Mouse (Mus musculus) midbrain, embryonic 11.5 days (tissue): Measurements from ENCODE around the gene Ramp1. TPM values are rescaled to one million over a fixed set of nuclear protein-coding genes. Genes with fewer than 3 reads are reported as not detected.

Source experiments
- ATAC-seq: fragments of 200-750 bp; cut with Nextera tagmentation; 2 replicates; pipeline ENCODE4 v1.8.0; 2017; ENCODE audit warnings: moderate TSS enrichment, moderate library complexity; ENCODE audit not compliant: low FRiP score
- DNase-seq: peaks from one replicate; pipeline ENCODE4 v3.0.0; 2015; ENCODE audit warnings: low spot score; ENCODE audit errors: missing footprints
- H3K27ac ChIP-seq: fragments of 300-500 bp; sonication (generic); 2 replicates; pipeline ENCODE4 v1.5.1; 2014; ENCODE audit warnings: low read depth, low read length
- H3K27me3 ChIP-seq: fragments of 300-500 bp; sonication (generic); 2 replicates; pipeline ENCODE4 v1.6.1; 2014; ENCODE audit warnings: mild to moderate bottlenecking, low read length, moderate library complexity, mixed read lengths; ENCODE audit not compliant: control insufficient read depth, insufficient read depth
- H3K36me3 ChIP-seq: fragments of 300-500 bp; sonication (generic); 2 replicates; pipeline ENCODE4 v1.6.1; 2014; ENCODE audit warnings: mild to moderate bottlenecking, low read length, moderate library complexity, mixed read lengths; ENCODE audit not compliant: control insufficient read depth, insufficient read depth
- H3K4me1 ChIP-seq: fragments of 300-500 bp; sonication (generic); 2 replicates; pipeline ENCODE4 v1.6.1; 2014; ENCODE audit warnings: low read length; ENCODE audit not compliant: control insufficient read depth, insufficient read depth
- H3K4me2 ChIP-seq: fragments of 300-500 bp; sonication (generic); 2 replicates; pipeline ENCODE4 v1.6.1; 2014; ENCODE audit warnings: mild to moderate bottlenecking, moderate library complexity
- H3K4me3 ChIP-seq: fragments of 300-500 bp; sonication (generic); 2 replicates; pipeline ENCODE4 v1.5.1; 2014; ENCODE audit warnings: low read depth, low read length
- H3K9ac ChIP-seq: fragments of 300-500 bp; sonication (generic); 2 replicates; pipeline ENCODE4 v1.6.1; 2014; ENCODE audit warnings: low read length
- H3K9me3 ChIP-seq: fragments of 300-500 bp; sonication (generic); 2 replicates; pipeline ENCODE4 v1.6.1; 2016; ENCODE audit warnings: low read length; ENCODE audit not compliant: control insufficient read depth
- WGBS: fragments of 180-500 bp; shearing (Covaris S2); extraction: QIAGEN DNeasy Blood & Tissue Kit; methylation state at CpG from one replicate; pipeline ENCODE4 v1.1.7; 2014; 5-methylcytosine and 5-hydroxymethylcytosine counted together
- polyA plus RNA-seq: library from polyadenylated mRNA; unstranded; fragments of >200 nt; fragmentation: Nextera tagmentation; extraction: Ambion mirVana; gene quantifications from 2 replicates; pipeline ENCODE4 v1.2.1, GENCODE M21; 2014

Gene Ramp1
- polyA plus RNA-seq, 1 experiment from 2014 or later = 0.85 TPM

DNA sequence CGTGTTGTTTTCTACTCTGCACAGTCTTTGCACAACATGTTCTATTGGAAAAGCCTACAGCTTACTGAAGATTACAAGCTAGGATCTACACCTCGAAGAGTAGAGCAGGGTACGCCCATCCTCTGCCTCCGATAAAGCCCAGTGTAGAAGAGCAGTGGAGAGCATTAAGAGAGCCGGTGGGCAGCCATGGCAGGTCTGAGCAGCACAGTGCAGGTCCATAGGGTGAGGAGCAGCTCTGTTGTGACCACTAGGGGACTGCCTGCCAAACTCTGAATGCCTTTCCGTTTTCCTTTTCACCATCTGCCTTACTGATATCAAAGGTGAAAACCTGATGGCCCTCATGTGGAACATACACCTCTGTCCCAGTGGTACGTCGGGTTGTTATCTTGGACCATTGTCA lies 72.3 kb downstream of the Ramp1 start:
- DNase-seq = no peak
- no peak overlapping the region for H3K27ac ChIP-seq
- H3K4me3 ChIP-seq = no peak overlapping the region
- ATAC-seq = no peak
- WGBS = 64% methylated on average over 8 of the region's 8 CpGs
- peaks cover 11% of the 10 kb centered on the region for H3K4me1 ChIP-seq
- H3K9me3 ChIP-seq = no peaks in the 10 kb centered on the region
- no peak overlapping the region for H3K9ac ChIP-seq
- no peaks in the 10 kb centered on the region for H3K27me3 ChIP-seq
- peak overlapping the region; percentile 62; the same call in 1 of the 2 replicates for H3K4me2 ChIP-seq
- H3K36me3 ChIP-seq = no peaks in the 10 kb centered on the region

DNA sequence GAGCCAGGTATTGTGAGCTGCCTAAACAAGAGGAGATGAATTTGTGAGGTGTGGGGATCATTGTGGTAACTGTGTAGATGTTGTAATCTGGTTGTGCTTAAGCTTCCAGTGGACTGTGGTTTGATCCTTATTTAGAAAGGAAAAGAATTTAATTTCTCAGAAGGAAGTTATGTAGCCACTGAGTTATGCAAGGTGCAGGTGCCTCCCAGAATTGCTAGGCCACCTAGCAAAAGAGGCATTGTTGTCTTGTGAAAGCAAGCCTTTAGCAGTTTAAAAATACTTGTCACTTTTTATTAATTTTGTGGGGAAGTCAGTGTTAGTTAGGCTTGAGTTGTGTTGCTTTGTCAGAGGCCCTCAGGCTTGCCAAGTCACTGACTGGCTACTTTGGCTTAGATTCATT lies 78.3 kb downstream of the Ramp1 start:
- Histone ChIP-seq H3K4me2 (no peak overlapping the region), H3K4me1 (no peaks in the 10 kb centered on the region), H3K36me3 (no peaks in the 10 kb centered on the region), H3K9ac (no peak overlapping the region), H3K27ac (no peak overlapping the region), H3K27me3 (no peaks in the 10 kb centered on the region), H3K9me3 (no peaks in the 10 kb centered on the region), H3K4me3 (no peak overlapping the region)
- no peak for DNase-seq
- ATAC-seq = no peak

DNA sequence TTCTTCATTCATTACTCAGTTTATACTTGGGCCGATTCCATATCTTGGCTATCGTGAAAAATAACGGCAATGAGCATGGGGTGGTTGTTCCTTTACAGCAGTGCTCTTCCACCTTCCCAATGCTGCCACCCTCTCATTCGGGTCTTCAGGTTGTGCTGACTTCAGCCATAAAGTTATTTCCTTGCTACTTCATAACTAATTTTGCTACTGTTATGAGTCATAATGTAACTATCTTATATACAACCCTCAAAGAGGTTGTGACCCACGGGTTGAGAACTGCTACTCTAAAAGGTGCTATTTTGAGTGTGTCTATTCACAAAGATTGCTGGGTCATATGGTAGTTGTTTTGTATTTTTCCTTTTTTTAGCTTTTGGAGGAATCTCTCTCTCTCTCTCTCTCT lies 80.2 kb downstream of the Ramp1 start:
- H3K4me1 ChIP-seq = no peaks in the 10 kb centered on the region
- no peak overlapping the region for H3K9ac ChIP-seq
- no peaks in the 10 kb centered on the region for H3K9me3 ChIP-seq
- H3K27ac ChIP-seq = no peak overlapping the region
- no peaks in the 10 kb centered on the region for H3K27me3 ChIP-seq
- ATAC-seq (no peak), DNase-seq (no peak)
- H3K4me3 ChIP-seq = no peak overlapping the region
- 96% methylated on average over 5 of the region's 5 CpGs for WGBS
- H3K36me3 ChIP-seq = no peaks in the 10 kb centered on the region
- no peak overlapping the region for H3K4me2 ChIP-seq

DNA sequence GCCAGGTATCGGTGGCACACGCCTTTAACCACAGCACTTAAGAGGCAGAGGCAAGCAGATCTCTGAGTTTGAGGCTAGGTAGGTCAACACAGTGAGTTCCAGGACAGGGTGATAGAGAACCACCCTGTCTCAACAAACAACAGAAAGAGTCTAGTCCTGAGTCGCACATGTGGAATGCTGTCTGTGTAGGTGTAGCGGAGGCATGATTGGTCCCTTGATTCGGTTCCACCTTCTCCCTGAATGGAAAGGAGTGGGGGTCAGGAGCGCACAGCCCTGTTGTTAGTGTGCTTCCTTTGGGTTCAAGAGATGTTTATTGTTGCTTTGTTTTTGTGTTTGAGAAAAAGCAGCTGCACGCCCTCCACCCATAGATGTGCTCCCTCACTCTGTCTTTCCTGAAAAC lies 82.9 kb downstream of the Ramp1 start:
- no peak overlapping the region for H3K9ac ChIP-seq
- no peaks in the 10 kb centered on the region for H3K27me3 ChIP-seq
- H3K27ac ChIP-seq = no peak overlapping the region
- H3K36me3 ChIP-seq = no peaks in the 10 kb centered on the region
- DNase-seq = no peak
- ATAC-seq = no peak
- H3K4me2 ChIP-seq = no peak overlapping the region
- H3K4me3 ChIP-seq = no peak overlapping the region
- H3K4me1 ChIP-seq = no peaks in the 10 kb centered on the region
- no peaks in the 10 kb centered on the region for H3K9me3 ChIP-seq
- 95% methylated on average over 7 of the region's 7 CpGs for WGBS

GRCm38 (mm10) chr1:91272260-91272659 lies 92.6 kb downstream of the Ramp1 start:
- 89% methylated on average over 2 of the region's 2 CpGs for WGBS
- H3K27ac ChIP-seq = no peak overlapping the region
- no peak for ATAC-seq

More at GRCm38 (mm10) chr1:91272260-91272659, 92.6 kb downstream of the Ramp1 start:
- Histone ChIP-seq H3K4me2 (no peak overlapping the region), H3K9ac (no peak overlapping the region), H3K27me3 (no peaks in the 10 kb centered on the region), H3K4me3 (no peak overlapping the region), H3K36me3 (no peaks in the 10 kb centered on the region), H3K9me3 (no peaks in the 10 kb centered on the region), H3K4me1 (no peaks in the 10 kb centered on the region)
- no peak for DNase-seq

Other genes with a start within 250 kb of the Ramp1 start
- gene Prlh, start 226.7 kb upstream of the Ramp1 start, polyA plus RNA-seq = not detected in 2 replicates
- not detected in 2 replicates for gene Rab17, start 210.2 kb upstream of the Ramp1 start, polyA plus RNA-seq
- gene Lrrfip1, start 181.1 kb upstream of the Ramp1 start, polyA plus RNA-seq = 20.2 and 21.1 TPM in 2 replicates
- 0.37 and 0.94 TPM in 2 replicates for gene Rbm44, start 34.7 kb upstream of the Ramp1 start, polyA plus RNA-seq
- 88.5 and 95.6 TPM in 2 replicates for gene Ube2f, start 70.5 kb downstream of the Ramp1 start, polyA plus RNA-seq
- gene Scly, start 118.5 kb downstream of the Ramp1 start, polyA plus RNA-seq = 10.1 and 11.0 TPM in 2 replicates
- 0.08 and 0.11 TPM in 2 replicates for gene Espnl, start 142.3 kb downstream of the Ramp1 start, polyA plus RNA-seq
- gene Klhl30, start 171.2 kb downstream of the Ramp1 start, polyA plus RNA-seq = 0.10 and 0.26 TPM in 2 replicates
- gene Erfe, start 186.6 kb downstream of the Ramp1 start, polyA plus RNA-seq = 0.52 and 0.73 TPM in 2 replicates
- gene Ilkap, start 219.0 kb downstream of the Ramp1 start, polyA plus RNA-seq = 163 and 169 TPM in 2 replicates
- 300 and 322 TPM in 2 replicates for gene Hes6, start 234.2 kb downstream of the Ramp1 start, polyA plus RNA-seq